ENCODE assay signal across 11 mouse cellular contexts in the genomic region with DNA sequence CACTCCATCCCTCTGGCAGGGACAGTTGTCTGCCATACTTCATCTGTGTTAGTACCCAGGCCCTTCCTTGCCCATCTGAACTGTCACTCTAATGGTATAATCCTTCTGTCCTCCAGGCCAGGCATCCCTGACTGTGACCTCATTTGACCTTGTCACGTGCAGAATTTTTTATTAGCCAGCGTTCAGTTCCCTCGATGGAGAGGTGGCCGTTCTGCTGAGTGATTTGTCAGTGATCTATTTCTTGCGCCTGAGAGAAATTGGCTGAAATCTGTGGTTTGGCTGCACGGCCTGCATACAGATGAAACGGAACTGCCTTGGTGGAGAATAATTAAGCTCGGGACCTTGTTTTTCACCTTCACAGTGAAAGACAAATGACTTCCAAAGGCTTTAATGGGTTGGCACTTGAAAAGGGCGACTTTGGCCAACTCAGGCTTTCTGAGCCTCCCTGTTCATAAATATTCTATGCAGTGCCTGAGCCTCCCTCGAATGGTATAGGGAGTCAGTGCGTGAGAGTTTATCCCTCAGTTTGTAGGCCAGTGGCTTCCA. TPM values are rescaled to one million over a fixed set of nuclear protein-coding genes. Genes with fewer than 3 reads are reported as not detected.
A peak's percentile ranks its signal among the peaks of the same experiment; 100 is the strongest.
DNase-seq lines count a peak whose midpoint lies in the region; ATAC-seq and TF ChIP-seq lines count a peak whose summit lies in the region.
"Had no signal": no experiment of that assay in that cellular context is flagged by ENCODE, and none has a peak within 500 bp of the region (broad histone marks: within the 10 kb centered on the region; RNA-seq: fewer than 3 reads in every experiment).

No protein-coding gene starts in this region.

- H3K9me3 ChIP-seq in hindbrain, embryonic 13.5 days, result no peaks in the 10 kb centered on the region
- H3K9me3 ChIP-seq in midbrain, embryonic 16.5 days (replicated peaks; ENCODE audit: control insufficient read depth, low read length, poor library complexity, severe bottlenecking), result no peaks in the 10 kb centered on the region
- no peaks in the 10 kb centered on the region for H3K9me3 ChIP-seq in heart, embryonic 10.5 days
- H3K9me3 ChIP-seq: megakaryocyte, embryonic 14.5 days had no signal

- DNase-seq in gastrocnemius, adult 2 months, result no peak
- no peak for DNase-seq in gastrocnemius, postnatal 10 days
- DNase-seq in R1 (ENCODE audit: low read depth, low spot score), result peak; percentile 34
- DNase-seq in ovary, postnatal 36 days (ENCODE audit: low spot score), result no peak
- DNase-seq in heart, postnatal 14 days, result no peak
- DNase-seq in heart, embryonic 10.5 days (ENCODE audit: low spot score), result no peak

- no peak overlapping the region for H3K4me3 ChIP-seq in gastrocnemius, adult 2 months
- H3K4me3 ChIP-seq in hindbrain, embryonic 13.5 days, result no peak overlapping the region
- no peak overlapping the region for H3K4me3 ChIP-seq in midbrain, embryonic 16.5 days (ENCODE audit: low read depth, low read length)
- H3K4me3 ChIP-seq in heart, embryonic 10.5 days, result no peak overlapping the region
- H3K4me3 ChIP-seq: megakaryocyte, embryonic 14.5 days had no signal

- no peak overlapping the region for H3K4me2 ChIP-seq in hindbrain, embryonic 13.5 days
- H3K4me2 ChIP-seq in midbrain, embryonic 16.5 days (ENCODE audit: low read length), result no peak overlapping the region
- H3K4me2 ChIP-seq: liver, embryonic 11.5 days had no signal

- no peaks in the 10 kb centered on the region for H3K27me3 ChIP-seq in hindbrain, embryonic 13.5 days
- H3K27me3 ChIP-seq in midbrain, embryonic 16.5 days (ENCODE audit: control insufficient read depth, insufficient read depth, low read depth, low read length), result no peaks in the 10 kb centered on the region
- H3K27me3 ChIP-seq in heart, embryonic 10.5 days (ENCODE audit: insufficient read depth, poor library complexity, severe bottlenecking), result no peaks in the 10 kb centered on the region

- no peak for TF ChIP-seq CTCF in gastrocnemius, adult 2 months (IDR thresholded peaks at IDR 0.05)

- ATAC-seq in hindbrain, embryonic 13.5 days (ENCODE audit: low FRiP score), result peak; percentile 62
- ATAC-seq in midbrain, embryonic 16.5 days, result peak; percentile 47
- ATAC-seq: CD4-positive, CD25-positive, alpha-beta regulatory T cell, adult 4 months had no signal

- intact Hi-C loops in gastrocnemius, adult 2 months (cut with DNase I), result no loop called here
- intact Hi-C loops in heart, postnatal 14 days (cut with DNase I), result no loop called here

- no peak overlapping the region for H3K9ac ChIP-seq in hindbrain, embryonic 13.5 days
- H3K9ac ChIP-seq in midbrain, embryonic 16.5 days (ENCODE audit: low read depth, low read length), result no peak overlapping the region

- peak overlapping the region; percentile 49 for H3K27ac ChIP-seq in gastrocnemius, adult 2 months
- H3K27ac ChIP-seq in hindbrain, embryonic 13.5 days, result peak overlapping the region; percentile 85
- peak overlapping the region; percentile 60 for H3K27ac ChIP-seq in midbrain, embryonic 16.5 days (ENCODE audit: low read length)
- H3K27ac ChIP-seq in heart, embryonic 10.5 days, result no peak overlapping the region

- WGBS in hindbrain, embryonic 13.5 days, result 24% methylated on average over 11 of the region's 11 CpGs
- WGBS in midbrain, embryonic 16.5 days, result 34% methylated on average over 11 of the region's 11 CpGs
- WGBS in heart, embryonic 10.5 days, result 73% methylated on average over 11 of the region's 11 CpGs

- H3K4me1 ChIP-seq in hindbrain, embryonic 13.5 days (replicated peaks), result peaks cover 61% of the 10 kb centered on the region
- H3K4me1 ChIP-seq in midbrain, embryonic 16.5 days (ENCODE audit: control insufficient read depth, insufficient read depth, low read length), result peaks cover 6% of the 10 kb centered on the region
- peaks cover 51% of the 10 kb centered on the region for H3K4me1 ChIP-seq in heart, embryonic 10.5 days
- H3K4me1 ChIP-seq: megakaryocyte, embryonic 14.5 days had no signal

- peaks cover 5% of the 10 kb centered on the region for H3K36me3 ChIP-seq in hindbrain, embryonic 13.5 days
- no peaks in the 10 kb centered on the region; the same call in 1 of the 2 replicates for H3K36me3 ChIP-seq in midbrain, embryonic 16.5 days (ENCODE audit: control insufficient read depth, insufficient read depth, low read length)
- no peaks in the 10 kb centered on the region for H3K36me3 ChIP-seq in heart, embryonic 10.5 days

RNA-seq across cellular contexts. Expression of gene Jdp2, which starts 21.1 kb away (rescaled TPM):
- total RNA-seq in gastrocnemius, adult 2 months (2021), result 1 to 10 TPM; 3.9 to 8.8 TPM
- 10 to 100 TPM; 15.2 to 17.1 TPM for total RNA-seq in gastrocnemius, postnatal 10 days (2021)
- 0.32 and 0.42 TPM in 2 replicates for polyA plus RNA-seq in hindbrain, embryonic 13.5 days (2015; fragmentation: Nextera tagmentation; extraction: Ambion mirVana)
- polyA plus RNA-seq in midbrain, embryonic 16.5 days (2015; fragmentation: Nextera tagmentation; extraction: Ambion mirVana), result 0.36 and 0.57 TPM in 2 replicates
- total RNA-seq in heart, postnatal 14 days (2021), result 10 to 100 TPM; 15.6 to 20.0 TPM
- polyA plus RNA-seq in heart, embryonic 10.5 days (2016; fragmentation: Nextera tagmentation; extraction: Ambion mirVana), result 0.63 and 0.68 TPM in 2 replicates
